Mouse (Mus musculus): ENCODE results near the gene Slc6a20a. TPM values are rescaled to one million over a fixed set of nuclear protein-coding genes. Genes with fewer than 3 reads are reported as not detected.

Gene Slc6a20a
- polyA plus RNA-seq, 1 experiment from 2014 or later, result not detected

DNA sequence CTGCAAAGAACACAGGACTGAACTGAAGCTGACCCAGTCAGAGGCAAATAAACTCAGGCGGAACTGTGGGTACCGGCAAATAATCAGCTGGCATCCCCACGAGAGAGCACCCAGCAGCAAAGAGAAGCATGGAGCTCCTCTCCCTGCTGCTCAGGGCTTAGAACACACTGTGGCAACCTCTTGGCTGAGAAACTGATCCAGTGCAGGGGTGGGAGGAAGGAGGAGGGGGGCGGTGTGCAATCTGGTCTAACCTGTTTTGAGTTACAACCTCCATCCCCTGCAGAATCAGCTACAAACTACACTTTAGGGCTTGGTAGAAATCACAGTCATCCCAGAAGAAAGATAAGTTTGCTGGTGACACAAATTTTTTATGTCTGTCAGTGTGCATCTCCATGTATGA, 27.3 kb downstream of the Slc6a20a start:
- no peaks in the 10 kb centered on the region for H3K4me1 ChIP-seq (ENCODE audit: control insufficient read depth, insufficient read depth, low read length)
- H3K9me3 ChIP-seq (replicated peaks; ENCODE audit: control insufficient read depth, low read length), result no peaks in the 10 kb centered on the region
- H3K36me3 ChIP-seq (ENCODE audit: control insufficient read depth, insufficient read depth, low read length), result no peaks in the 10 kb centered on the region
- 41% methylated on average over 4 of the region's 4 CpGs for WGBS (ENCODE audit: insufficient replicate concordance)
- no peak overlapping the region for H3K27ac ChIP-seq (ENCODE audit: low read depth, low read length)
- H3K4me3 ChIP-seq (ENCODE audit: low read depth, low read length), result no peak overlapping the region
- no peaks in the 10 kb centered on the region for H3K27me3 ChIP-seq (ENCODE audit: control insufficient read depth, insufficient read depth, low read length)
- no peak overlapping the region for H3K4me2 ChIP-seq
- H3K9ac ChIP-seq (ENCODE audit: low read depth, low read length), result no peak overlapping the region
- no peak for ATAC-seq (replicated peaks; ENCODE audit: insufficient number of reproducible peaks, low FRiP score, low TSS enrichment)

- Histone ChIP-seq H3K4me3 (ENCODE audit: low read depth, low read length) (no peak overlapping the region), H3K9ac (ENCODE audit: low read depth, low read length) (no peak overlapping the region), H3K4me1 (ENCODE audit: control insufficient read depth, insufficient read depth, low read length) (no peaks in the 10 kb centered on the region), H3K36me3 (ENCODE audit: control insufficient read depth, insufficient read depth, low read length) (no peaks in the 10 kb centered on the region), H3K9me3 (replicated peaks; ENCODE audit: control insufficient read depth, low read length) (no peaks in the 10 kb centered on the region), H3K27me3 (ENCODE audit: control insufficient read depth, insufficient read depth, low read length) (no peaks in the 10 kb centered on the region), H3K27ac (ENCODE audit: low read depth, low read length) (no peak overlapping the region), H3K4me2 (no peak overlapping the region)
- 54% methylated on average over 2 of the region's 2 CpGs for WGBS (ENCODE audit: insufficient replicate concordance)
- no peak for ATAC-seq (replicated peaks; ENCODE audit: insufficient number of reproducible peaks, low FRiP score, low TSS enrichment)
These were observed 28.7 kb downstream of the Slc6a20a start for GRCm38 (mm10) chr9:123649785-123650511.

- Histone ChIP-seq H3K4me3 (ENCODE audit: low read depth, low read length) (no peak overlapping the region), H3K9ac (ENCODE audit: low read depth, low read length) (no peak overlapping the region), H3K4me1 (ENCODE audit: control insufficient read depth, insufficient read depth, low read length) (no peaks in the 10 kb centered on the region), H3K27ac (ENCODE audit: low read depth, low read length) (no peak overlapping the region), H3K27me3 (ENCODE audit: control insufficient read depth, insufficient read depth, low read length) (peaks cover 2% of the 10 kb centered on the region), H3K9me3 (replicated peaks; ENCODE audit: control insufficient read depth, low read length) (no peaks in the 10 kb centered on the region), H3K4me2 (no peak overlapping the region), H3K36me3 (ENCODE audit: control insufficient read depth, insufficient read depth, low read length) (no peaks in the 10 kb centered on the region)
- 77% methylated on average over 1 of the region's 1 CpGs for WGBS (ENCODE audit: insufficient replicate concordance)
- ATAC-seq (replicated peaks; ENCODE audit: insufficient number of reproducible peaks, low FRiP score, low TSS enrichment), result no peak
These were observed 38.6 kb downstream of the Slc6a20a start for GRCm38 (mm10) chr9:123640106-123640505.

GRCm38 (mm10) chr9:123638668-123639089, 40.0 kb downstream of the Slc6a20a start:
- Histone ChIP-seq H3K9me3 (replicated peaks; ENCODE audit: control insufficient read depth, low read length) (no peaks in the 10 kb centered on the region), H3K4me2 (no peak overlapping the region)
- ATAC-seq (replicated peaks; ENCODE audit: insufficient number of reproducible peaks, low FRiP score, low TSS enrichment), result no peak

DNA sequence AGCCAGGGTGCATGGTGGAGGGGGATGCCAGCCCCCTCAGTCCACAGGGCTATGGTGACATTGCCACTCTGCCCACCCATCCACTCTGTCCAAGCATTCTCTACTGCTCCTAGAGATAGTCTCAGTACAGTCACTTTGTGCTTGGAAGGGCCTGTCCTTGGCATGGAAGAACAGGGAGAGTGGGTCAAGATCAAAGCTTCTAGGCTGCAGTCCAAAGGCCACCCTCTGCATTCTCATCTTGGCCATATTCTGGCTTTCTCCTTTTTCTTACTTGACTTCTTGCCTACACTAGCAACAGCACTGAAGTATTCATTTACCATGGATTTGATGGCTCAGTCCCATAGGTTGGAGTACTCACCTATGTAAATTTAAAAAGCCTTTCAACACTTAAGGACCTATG, 40.5 kb downstream of the Slc6a20a start:
- no peak overlapping the region for H3K27ac ChIP-seq (ENCODE audit: low read depth, low read length)
- H3K9me3 ChIP-seq (replicated peaks; ENCODE audit: control insufficient read depth, low read length), result no peaks in the 10 kb centered on the region
- H3K4me1 ChIP-seq (ENCODE audit: control insufficient read depth, insufficient read depth, low read length), result no peaks in the 10 kb centered on the region
- H3K9ac ChIP-seq (ENCODE audit: low read depth, low read length), result no peak overlapping the region
- H3K4me3 ChIP-seq (ENCODE audit: low read depth, low read length), result no peak overlapping the region
- H3K36me3 ChIP-seq (ENCODE audit: control insufficient read depth, insufficient read depth, low read length), result no peaks in the 10 kb centered on the region
- ATAC-seq (replicated peaks; ENCODE audit: insufficient number of reproducible peaks, low FRiP score, low TSS enrichment), result no peak
- peaks cover 2% of the 10 kb centered on the region for H3K27me3 ChIP-seq (ENCODE audit: control insufficient read depth, insufficient read depth, low read length)
- no peak overlapping the region for H3K4me2 ChIP-seq

More at GRCm38 (mm10) chr9:123638668-123639089, 40.0 kb downstream of the Slc6a20a start:
- 54% methylated on average over 1 of the region's 1 CpGs for WGBS (ENCODE audit: insufficient replicate concordance)
- no peaks in the 10 kb centered on the region for H3K4me1 ChIP-seq (ENCODE audit: control insufficient read depth, insufficient read depth, low read length)
- H3K36me3 ChIP-seq (ENCODE audit: control insufficient read depth, insufficient read depth, low read length), result no peaks in the 10 kb centered on the region
- no peak overlapping the region for H3K27ac ChIP-seq (ENCODE audit: low read depth, low read length)
- no peak overlapping the region for H3K9ac ChIP-seq (ENCODE audit: low read depth, low read length)
- peaks cover 2% of the 10 kb centered on the region for H3K27me3 ChIP-seq (ENCODE audit: control insufficient read depth, insufficient read depth, low read length)
- no peak overlapping the region for H3K4me3 ChIP-seq (ENCODE audit: low read depth, low read length)

GRCm38 (mm10) chr9:123636771-123637170, 41.9 kb downstream of the Slc6a20a start:
- no peaks in the 10 kb centered on the region for H3K9me3 ChIP-seq (replicated peaks; ENCODE audit: control insufficient read depth, low read length)

DNA sequence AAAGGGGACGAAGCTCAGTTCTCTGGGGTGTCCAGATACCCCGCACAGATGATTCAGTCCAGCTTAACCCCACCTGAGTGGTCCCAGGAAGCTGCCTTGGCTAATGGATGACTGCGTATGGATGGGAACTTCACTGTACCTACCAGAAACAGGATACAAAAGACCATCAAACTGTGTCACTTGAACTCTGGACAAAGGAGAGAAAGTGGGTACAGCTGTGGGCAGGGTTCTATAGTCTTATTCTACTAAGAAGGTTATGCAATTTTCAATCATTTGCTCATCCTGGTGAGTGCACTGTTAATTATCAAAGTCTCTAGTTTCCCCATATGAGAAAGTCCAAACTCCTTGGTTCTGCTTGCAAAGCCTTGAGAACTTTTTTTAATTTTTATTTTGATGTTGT, 45.7 kb downstream of the Slc6a20a start:
- Histone ChIP-seq H3K9ac (ENCODE audit: low read depth, low read length) (no peak overlapping the region), H3K4me1 (ENCODE audit: control insufficient read depth, insufficient read depth, low read length) (no peaks in the 10 kb centered on the region), H3K27me3 (ENCODE audit: control insufficient read depth, insufficient read depth, low read length) (no peaks in the 10 kb centered on the region; the same call in 1 of the 2 replicates), H3K4me3 (ENCODE audit: low read depth, low read length) (no peak overlapping the region), H3K36me3 (ENCODE audit: control insufficient read depth, insufficient read depth, low read length) (no peaks in the 10 kb centered on the region), H3K9me3 (replicated peaks; ENCODE audit: control insufficient read depth, low read length) (no peaks in the 10 kb centered on the region), H3K4me2 (no peak overlapping the region), H3K27ac (ENCODE audit: low read depth, low read length) (no peak overlapping the region)
- ATAC-seq (replicated peaks; ENCODE audit: insufficient number of reproducible peaks, low FRiP score, low TSS enrichment), result no peak
- WGBS (ENCODE audit: insufficient replicate concordance), result 80% methylated on average over 3 of the region's 3 CpGs

More at GRCm38 (mm10) chr9:123636771-123637170, 41.9 kb downstream of the Slc6a20a start:
- ATAC-seq (replicated peaks; ENCODE audit: insufficient number of reproducible peaks, low FRiP score, low TSS enrichment), result no peak
- Histone ChIP-seq H3K27ac (ENCODE audit: low read depth, low read length) (no peak overlapping the region), H3K9ac (ENCODE audit: low read depth, low read length) (no peak overlapping the region), H3K4me2 (no peak overlapping the region), H3K4me3 (ENCODE audit: low read depth, low read length) (no peak overlapping the region), H3K27me3 (ENCODE audit: control insufficient read depth, insufficient read depth, low read length) (peaks cover 2% of the 10 kb centered on the region), H3K4me1 (ENCODE audit: control insufficient read depth, insufficient read depth, low read length) (no peaks in the 10 kb centered on the region), H3K36me3 (ENCODE audit: control insufficient read depth, insufficient read depth, low read length) (no peaks in the 10 kb centered on the region)
- 58% methylated on average over 5 of the region's 5 CpGs for WGBS (ENCODE audit: insufficient replicate concordance)

DNA sequence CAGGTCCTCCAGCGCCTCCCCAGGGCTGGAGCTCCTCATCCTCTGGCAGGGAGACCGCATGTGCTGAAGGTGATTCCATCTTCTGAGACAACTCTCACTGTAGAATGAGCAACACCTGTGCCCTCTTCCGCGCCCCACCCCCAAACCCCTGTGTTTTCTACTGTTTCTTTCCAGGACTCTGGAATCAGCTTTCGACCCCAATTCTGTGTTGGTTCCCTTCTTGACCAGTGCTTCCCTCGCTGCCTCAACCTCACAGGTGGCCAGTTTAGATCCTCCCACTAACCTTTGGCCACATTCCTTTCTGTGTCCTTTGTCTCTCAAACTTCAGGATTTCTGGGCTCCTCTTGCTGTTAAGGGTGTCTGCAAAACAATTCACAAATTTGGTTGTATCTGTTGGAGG, 46.4 kb downstream of the Slc6a20a start, which contains the start of gene Slc6a20b:
TSS of gene Slc6a20b (minus strand) at position 285 of the 400 bp plus-strand sequence.
- no peaks in the 10 kb centered on the region for H3K9me3 ChIP-seq (replicated peaks; ENCODE audit: control insufficient read depth, low read length)
- no peaks in the 10 kb centered on the region for H3K4me1 ChIP-seq (ENCODE audit: control insufficient read depth, insufficient read depth, low read length)
- no peak within 1 kb of the TSS for H3K9ac ChIP-seq (ENCODE audit: low read depth, low read length)
- WGBS (ENCODE audit: insufficient replicate concordance), result 77% methylated on average over 6 of the region's 6 CpGs
- H3K27me3 ChIP-seq (ENCODE audit: control insufficient read depth, insufficient read depth, low read length), result no peaks in the 10 kb centered on the region; the same call in 1 of the 2 replicates
- H3K27ac ChIP-seq (ENCODE audit: low read depth, low read length), result no peak within 1 kb of the TSS
- H3K4me2 ChIP-seq, result no peak within 1 kb of the TSS
- no peak for ATAC-seq (replicated peaks; ENCODE audit: insufficient number of reproducible peaks, low FRiP score, low TSS enrichment)
- no peaks in the 10 kb centered on the region for H3K36me3 ChIP-seq (ENCODE audit: control insufficient read depth, insufficient read depth, low read length)
- no peak within 1 kb of the TSS for H3K4me3 ChIP-seq (ENCODE audit: low read depth, low read length)

- Histone ChIP-seq H3K4me2 (no peak overlapping the region), H3K27me3 (ENCODE audit: control insufficient read depth, insufficient read depth, low read length) (no peaks in the 10 kb centered on the region), H3K27ac (ENCODE audit: low read depth, low read length) (no peak overlapping the region), H3K36me3 (ENCODE audit: control insufficient read depth, insufficient read depth, low read length) (no peaks in the 10 kb centered on the region), H3K4me3 (ENCODE audit: low read depth, low read length) (no peak overlapping the region), H3K4me1 (ENCODE audit: control insufficient read depth, insufficient read depth, low read length) (no peaks in the 10 kb centered on the region), H3K9ac (ENCODE audit: low read depth, low read length) (no peak overlapping the region), H3K9me3 (replicated peaks; ENCODE audit: control insufficient read depth, low read length) (no peaks in the 10 kb centered on the region)
- 65% methylated on average over 3 of the region's 3 CpGs for WGBS (ENCODE audit: insufficient replicate concordance)
- ATAC-seq (replicated peaks; ENCODE audit: insufficient number of reproducible peaks, low FRiP score, low TSS enrichment), result no peak
These were observed 47.0 kb downstream of the Slc6a20a start for GRCm38 (mm10) chr9:123631666-123632065.

Measured in heart, embryonic 11.5 days (tissue).